Mouse (Mus musculus): ENCODE data around the gene Naaladl1.

DNA sequence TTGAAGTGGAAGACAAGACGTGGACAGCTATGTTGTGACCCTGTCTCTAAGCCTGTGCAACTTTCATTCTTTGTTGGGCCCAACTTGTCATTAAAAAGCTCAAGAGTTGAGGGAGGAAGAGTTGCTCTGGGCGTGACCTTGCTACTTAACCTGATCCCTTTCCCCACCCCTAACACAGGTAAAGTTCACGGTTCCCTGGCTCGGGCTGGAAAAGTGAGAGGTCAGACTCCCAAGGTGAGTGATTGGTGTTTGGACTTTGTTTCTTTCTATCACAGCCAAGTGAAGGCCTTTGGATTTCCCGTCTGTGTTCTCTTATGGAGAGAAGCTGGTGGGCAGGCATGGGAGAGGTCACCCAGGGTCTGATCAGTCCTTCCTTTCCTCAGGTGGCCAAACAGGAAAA is 46.6 kb upstream of the Naaladl1 start:
- no peak for TF ChIP-seq CTCF (IDR thresholded peaks at IDR 0.05; ENCODE audit: borderline replicate concordance, extremely low read depth, insufficient read depth, insufficient read length)
- TF ChIP-seq POLR2A (IDR thresholded peaks at IDR 0.05; ENCODE audit: borderline replicate concordance, extremely low read depth, insufficient read depth, insufficient read length, poor library complexity, severe bottlenecking): no peak

Measured in brain, embryonic 14.5 days (tissue).